Mouse (Mus musculus): ENCODE measurements around the gene Ptprd.
"Not testable (repeated sequence)": the region's sequence is repeated elsewhere in the genome, so short reads cannot be mapped to it uniquely, and the experiment has no call there.

Ptprd gene

GRCm38 (mm10) chr4:76175086-76175485, 2036.7 kb downstream of the Ptprd start:
- no peak for DNase-seq

- no peak for DNase-seq
Observed at GRCm38 (mm10) chr4:76155750-76156149, 2056.0 kb downstream of the Ptprd start.

- DNase-seq = no peak
Observed at GRCm38 (mm10) chr4:76154190-76154589, 2057.6 kb downstream of the Ptprd start.

- DNase-seq = no peak
Observed at GRCm38 (mm10) chr4:76144925-76145324, 2066.8 kb downstream of the Ptprd start.

GRCm38 (mm10) chr4:76144333-76144732, 2067.4 kb downstream of the Ptprd start:
- no peak for DNase-seq

- DNase-seq = no peak
Observed at GRCm38 (mm10) chr4:76137901-76138300, 2073.9 kb downstream of the Ptprd start.

- no peak for DNase-seq
Observed at GRCm38 (mm10) chr4:76136625-76137024, 2075.1 kb downstream of the Ptprd start.

GRCm38 (mm10) chr4:76091845-76092244, 2119.9 kb downstream of the Ptprd start:
- DNase-seq = no peak

- DNase-seq = no peak
Observed at GRCm38 (mm10) chr4:76089866-76090265, 2121.9 kb downstream of the Ptprd start.

GRCm38 (mm10) chr4:76076051-76076450, 2135.7 kb downstream of the Ptprd start:
- no peak for DNase-seq

GRCm38 (mm10) chr4:76073286-76073685, 2138.5 kb downstream of the Ptprd start:
- no peak for DNase-seq

GRCm38 (mm10) chr4:76071720-76072119, 2140.0 kb downstream of the Ptprd start:
- no peak for DNase-seq

- no peak for DNase-seq
Observed at GRCm38 (mm10) chr4:76056836-76057235, 2154.9 kb downstream of the Ptprd start.

GRCm38 (mm10) chr4:76045650-76046049, 2166.1 kb downstream of the Ptprd start:
- no peak for DNase-seq

- no peak for DNase-seq
Observed at GRCm38 (mm10) chr4:76044802-76045201, 2167.0 kb downstream of the Ptprd start.

- DNase-seq = not testable (repeated sequence)
Observed at GRCm38 (mm10) chr4:76037178-76037577, 2174.6 kb downstream of the Ptprd start.

GRCm38 (mm10) chr4:76025571-76026325, 2186.0 kb downstream of the Ptprd start:
- DNase-seq = no peak

- DNase-seq = no peak
Observed at GRCm38 (mm10) chr4:76024502-76024821, 2187.3 kb downstream of the Ptprd start.

- no peak for DNase-seq
Observed at GRCm38 (mm10) chr4:76023756-76024501, 2187.8 kb downstream of the Ptprd start.

GRCm38 (mm10) chr4:76021670-76022069, 2190.1 kb downstream of the Ptprd start:
- DNase-seq = no peak

- no peak for DNase-seq
Observed at GRCm38 (mm10) chr4:76015026-76015425, 2196.7 kb downstream of the Ptprd start.

- no peak for DNase-seq
Observed at GRCm38 (mm10) chr4:76014151-76014840, 2197.5 kb downstream of the Ptprd start.

- no peak for DNase-seq
Observed at GRCm38 (mm10) chr4:76008580-76008979, 2203.2 kb downstream of the Ptprd start.

GRCm38 (mm10) chr4:76007219-76007618, 2204.5 kb downstream of the Ptprd start:
- DNase-seq = no peak

Data from kidney, postnatal 25 days (tissue).